Mouse (Mus musculus): ENCODE data around the gene Serpina1b. TPM values are rescaled to one million over a fixed set of nuclear protein-coding genes. Genes with fewer than 3 reads are reported as not detected.
"Not testable (repeated sequence)": the region's sequence is repeated elsewhere in the genome, so short reads cannot be mapped to it uniquely, and the experiment has no call there.

The Serpina1b gene
- polyA plus RNA-seq, 1 experiment from 2014 or later: not detected

DNA sequence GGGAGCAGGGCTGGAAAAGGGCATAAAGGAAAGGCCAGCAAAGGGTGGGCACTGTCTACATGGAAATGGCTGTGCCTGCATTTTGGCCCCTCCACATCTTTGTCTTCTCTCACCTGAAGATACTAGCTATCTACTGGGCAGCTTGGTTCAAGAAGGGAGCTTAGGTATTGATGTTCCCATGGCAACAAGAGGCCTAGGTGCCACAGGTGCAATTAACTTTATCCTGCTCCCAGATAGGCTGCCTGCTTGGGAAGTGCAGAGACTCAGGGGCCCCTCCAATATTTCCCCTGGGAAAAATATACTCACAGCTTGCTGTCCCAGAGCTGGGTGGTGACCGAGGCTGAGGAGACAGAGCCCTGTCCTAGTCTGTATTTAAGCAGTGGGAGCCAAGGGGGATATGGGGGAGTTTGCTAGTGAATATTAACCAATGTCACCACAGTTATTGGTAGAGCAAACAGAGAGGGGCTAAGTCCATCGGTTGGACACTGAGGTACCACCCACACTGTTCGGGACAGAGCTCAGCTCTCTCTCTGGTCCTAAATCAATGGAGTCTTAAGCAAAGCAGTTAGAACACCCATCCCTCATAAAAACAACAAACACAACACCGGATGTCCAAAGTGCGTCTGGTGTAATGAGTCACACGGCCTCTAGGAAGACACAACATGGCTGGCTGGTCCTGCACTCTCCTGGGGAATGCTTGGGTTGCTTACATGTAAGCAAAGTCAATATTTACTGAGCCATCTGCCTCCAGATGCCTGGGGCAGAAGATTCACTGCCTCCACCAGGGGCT lies 92.2 kb downstream of the Serpina1b start:
- 86% methylated on average over 5 of the region's 6 CpGs for WGBS
- ATAC-seq (ENCODE audit: insufficient number of reproducible peaks, insufficient read depth, low FRiP score, low read depth); H3K27me3 ChIP-seq (ENCODE audit: control insufficient read depth, insufficient read depth, low read length); H3K4me3 ChIP-seq (ENCODE audit: control insufficient read depth in 1 of 2, insufficient read depth in 1 of 2, low read depth in 1 of 2, low read length in 2 of 2); H3K9me3 ChIP-seq (ENCODE audit: control insufficient read depth, low read length); H3K4me2 ChIP-seq (ENCODE audit: low read length); H3K9ac ChIP-seq (ENCODE audit: low read length); H3K4me1 ChIP-seq (ENCODE audit: control insufficient read depth in 2 of 2, insufficient read depth in 2 of 2, low read length in 2 of 2); H3K27ac ChIP-seq (replicated peaks in 1 of 2; ENCODE audit: control insufficient read depth in 1 of 2, insufficient read depth in 1 of 2, low read depth in 2 of 2, low read length in 2 of 2); H3K36me3 ChIP-seq (ENCODE audit: control insufficient read depth, insufficient read depth, low read length): not testable (repeated sequence)

DNA sequence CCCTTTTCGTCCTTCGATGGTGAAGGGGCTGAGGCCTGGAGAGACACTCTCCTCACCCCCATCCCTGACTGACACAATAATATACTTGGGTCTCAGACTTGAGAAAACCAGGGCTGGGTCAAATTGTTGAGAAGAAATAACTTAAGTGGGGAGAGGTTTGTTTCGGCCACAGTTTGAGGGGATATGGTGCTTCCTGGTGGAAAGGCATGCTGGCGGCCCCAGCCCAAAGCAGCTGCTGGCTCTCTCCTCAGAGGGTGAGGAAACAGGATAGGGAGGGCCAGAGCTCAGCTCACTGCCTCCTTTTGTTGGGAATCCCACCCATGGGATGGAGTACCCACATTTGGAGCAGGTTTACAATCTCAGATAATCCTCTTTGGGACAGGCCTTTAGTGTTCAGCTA lies 94.6 kb downstream of the Serpina1b start:
- H3K4me1 ChIP-seq (ENCODE audit: control insufficient read depth in 2 of 2, insufficient read depth in 2 of 2, low read length in 2 of 2); H3K4me3 ChIP-seq (ENCODE audit: control insufficient read depth in 1 of 2, insufficient read depth in 1 of 2, low read depth in 1 of 2, low read length in 2 of 2); H3K27ac ChIP-seq (replicated peaks in 1 of 2; ENCODE audit: control insufficient read depth in 1 of 2, insufficient read depth in 1 of 2, low read depth in 2 of 2, low read length in 2 of 2); ATAC-seq (ENCODE audit: insufficient number of reproducible peaks, insufficient read depth, low FRiP score, low read depth); H3K36me3 ChIP-seq (ENCODE audit: control insufficient read depth, insufficient read depth, low read length); H3K27me3 ChIP-seq (ENCODE audit: control insufficient read depth, insufficient read depth, low read length); H3K9me3 ChIP-seq (ENCODE audit: control insufficient read depth, low read length); H3K9ac ChIP-seq (ENCODE audit: low read length); H3K4me2 ChIP-seq (ENCODE audit: low read length): not testable (repeated sequence)
- 85% methylated on average over 4 of the region's 4 CpGs for WGBS

DNA sequence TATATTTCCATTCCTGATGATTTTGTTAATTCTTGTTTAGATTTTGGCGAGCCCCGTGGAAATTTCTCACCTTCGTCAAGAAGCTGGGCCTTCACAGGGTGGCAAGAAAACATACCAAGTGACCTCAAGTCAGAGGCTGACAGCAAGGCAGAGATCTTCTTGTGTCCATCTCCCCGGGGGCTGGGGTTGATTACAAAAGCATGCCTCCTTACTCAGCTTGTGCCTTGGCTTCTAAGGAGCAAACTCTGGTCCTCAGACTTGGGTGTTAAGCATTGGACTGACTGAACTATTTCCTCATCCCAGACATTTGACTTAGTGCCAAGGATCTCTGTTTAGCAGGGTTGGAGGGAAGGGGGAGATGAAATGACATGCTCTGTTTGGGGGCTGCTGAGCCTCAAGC lies 95.1 kb downstream of the Serpina1b start:
- not testable (repeated sequence) for H3K27me3 ChIP-seq (ENCODE audit: control insufficient read depth, insufficient read depth, low read length); ATAC-seq (ENCODE audit: insufficient number of reproducible peaks, insufficient read depth, low FRiP score, low read depth); H3K9ac ChIP-seq (ENCODE audit: low read length); H3K9me3 ChIP-seq (ENCODE audit: control insufficient read depth, low read length); H3K4me3 ChIP-seq (ENCODE audit: control insufficient read depth in 1 of 2, insufficient read depth in 1 of 2, low read depth in 1 of 2, low read length in 2 of 2); H3K36me3 ChIP-seq (ENCODE audit: control insufficient read depth, insufficient read depth, low read length); H3K27ac ChIP-seq (replicated peaks in 1 of 2; ENCODE audit: control insufficient read depth in 1 of 2, insufficient read depth in 1 of 2, low read depth in 2 of 2, low read length in 2 of 2); H3K4me1 ChIP-seq (ENCODE audit: control insufficient read depth in 2 of 2, insufficient read depth in 2 of 2, low read length in 2 of 2); H3K4me2 ChIP-seq (ENCODE audit: low read length)
- 71% methylated on average over 4 of the region's 4 CpGs for WGBS

DNA sequence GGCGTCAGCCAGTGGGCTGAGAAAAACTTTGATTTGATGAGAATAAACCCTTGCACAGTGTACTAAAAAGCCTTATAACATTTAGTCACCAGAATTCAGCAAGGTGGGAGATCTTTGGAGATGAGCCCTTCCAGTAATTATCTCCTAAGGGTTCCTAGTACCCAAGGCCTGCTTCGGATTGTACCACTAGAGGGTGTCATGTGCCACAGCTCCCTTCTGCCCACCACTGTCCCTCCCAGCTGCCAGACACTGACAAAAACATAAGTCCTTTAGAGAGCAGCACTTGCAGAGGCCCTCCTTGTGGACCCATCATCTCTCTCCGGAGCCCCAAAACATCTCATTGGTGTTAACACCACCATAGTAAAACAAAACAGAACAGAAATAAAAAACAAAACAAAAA lies 118.6 kb downstream of the Serpina1b start:
- H3K9ac ChIP-seq (ENCODE audit: low read length): no peak overlapping the region
- 64% methylated on average over 3 of the region's 3 CpGs for WGBS
- H3K27ac ChIP-seq (replicated peaks in 1 of 2; ENCODE audit: control insufficient read depth in 1 of 2, insufficient read depth in 1 of 2, low read depth in 2 of 2, low read length in 2 of 2): no peak overlapping the region
- H3K27me3 ChIP-seq (ENCODE audit: control insufficient read depth, insufficient read depth, low read length): no peaks in the 10 kb centered on the region
- no peak overlapping the region for H3K4me2 ChIP-seq (ENCODE audit: low read length)
- peaks cover 0 to 2% of the 10 kb centered on the region in 2 experiments; a peak in 1 of 4 replicates for H3K4me1 ChIP-seq (ENCODE audit: control insufficient read depth in 2 of 2, insufficient read depth in 2 of 2, low read length in 2 of 2)
- H3K4me3 ChIP-seq (ENCODE audit: control insufficient read depth in 1 of 2, insufficient read depth in 1 of 2, low read depth in 1 of 2, low read length in 2 of 2): no peak overlapping the region
- no peaks in the 10 kb centered on the region for H3K36me3 ChIP-seq (ENCODE audit: control insufficient read depth, insufficient read depth, low read length)
- no peak for ATAC-seq (ENCODE audit: insufficient number of reproducible peaks, insufficient read depth, low FRiP score, low read depth)
- no peaks in the 10 kb centered on the region for H3K9me3 ChIP-seq (ENCODE audit: control insufficient read depth, low read length)

DNA sequence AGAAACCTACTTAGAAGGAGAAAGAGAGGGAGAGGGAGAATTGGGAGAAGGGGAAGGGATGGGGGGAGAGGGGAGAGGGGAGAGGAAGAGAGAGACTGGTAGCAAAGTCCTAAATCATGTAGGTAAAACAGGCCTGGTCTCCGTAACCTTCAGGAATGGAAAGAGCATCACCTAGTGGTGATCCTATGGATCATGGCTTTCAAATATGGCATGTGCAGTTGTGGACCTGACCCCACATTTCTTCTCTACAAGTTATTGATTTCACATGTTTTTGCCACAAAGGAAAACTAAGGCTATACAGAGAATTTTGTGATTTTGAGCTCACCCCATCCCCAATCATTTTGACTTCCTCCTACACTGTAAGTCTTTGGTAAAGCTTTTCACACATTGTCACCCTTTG lies 119.8 kb downstream of the Serpina1b start:
- no peaks in the 10 kb centered on the region for H3K9me3 ChIP-seq (ENCODE audit: control insufficient read depth, low read length)
- H3K27me3 ChIP-seq (ENCODE audit: control insufficient read depth, insufficient read depth, low read length): no peaks in the 10 kb centered on the region
- H3K4me2 ChIP-seq (ENCODE audit: low read length): no peak overlapping the region
- no peak overlapping the region for H3K4me3 ChIP-seq (ENCODE audit: control insufficient read depth in 1 of 2, insufficient read depth in 1 of 2, low read depth in 1 of 2, low read length in 2 of 2)
- 45% methylated on average over 1 of the region's 1 CpGs for WGBS
- H3K36me3 ChIP-seq (ENCODE audit: control insufficient read depth, insufficient read depth, low read length): no peaks in the 10 kb centered on the region
- ATAC-seq (ENCODE audit: insufficient number of reproducible peaks, insufficient read depth, low FRiP score, low read depth): no peak
- H3K4me1 ChIP-seq (ENCODE audit: control insufficient read depth in 2 of 2, insufficient read depth in 2 of 2, low read length in 2 of 2): peaks cover 0 to 2% of the 10 kb centered on the region in 2 experiments; a peak in 1 of 4 replicates
- no peak overlapping the region for H3K27ac ChIP-seq (replicated peaks in 1 of 2; ENCODE audit: control insufficient read depth in 1 of 2, insufficient read depth in 1 of 2, low read depth in 2 of 2, low read length in 2 of 2)
- no peak overlapping the region for H3K9ac ChIP-seq (ENCODE audit: low read length)

DNA sequence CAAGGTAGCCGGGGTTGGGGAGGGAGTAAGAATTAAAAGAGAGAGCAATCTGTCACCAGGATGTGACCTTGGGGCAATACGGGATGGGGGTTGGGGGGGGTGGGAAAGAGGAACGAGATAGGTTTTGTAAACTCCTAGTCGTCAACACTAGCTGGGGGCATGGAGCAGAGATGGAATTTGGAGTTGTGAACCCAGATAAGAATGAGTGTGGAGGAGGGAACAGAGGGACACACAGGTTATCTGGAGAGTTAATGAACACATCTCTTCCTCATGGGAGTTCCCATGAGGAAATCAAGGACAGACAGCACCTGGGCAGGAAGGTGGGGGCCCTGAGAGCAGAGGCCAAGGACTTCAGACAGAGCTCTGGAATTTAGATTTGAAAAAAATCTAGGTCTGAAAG lies 124.1 kb downstream of the Serpina1b start:
- ATAC-seq (ENCODE audit: insufficient number of reproducible peaks, insufficient read depth, low FRiP score, low read depth): no peak
- Histone ChIP-seq H3K36me3 (ENCODE audit: control insufficient read depth, insufficient read depth, low read length) (no peaks in the 10 kb centered on the region), H3K27me3 (ENCODE audit: control insufficient read depth, insufficient read depth, low read length) (no peaks in the 10 kb centered on the region), H3K9me3 (ENCODE audit: control insufficient read depth, low read length) (no peaks in the 10 kb centered on the region), H3K4me3 (ENCODE audit: control insufficient read depth in 1 of 2, insufficient read depth in 1 of 2, low read depth in 1 of 2, low read length in 2 of 2) (no peak overlapping the region), H3K4me2 (ENCODE audit: low read length) (no peak overlapping the region), H3K9ac (ENCODE audit: low read length) (no peak overlapping the region), H3K27ac (replicated peaks in 1 of 2; ENCODE audit: control insufficient read depth in 1 of 2, insufficient read depth in 1 of 2, low read depth in 2 of 2, low read length in 2 of 2) (no peak overlapping the region), H3K4me1 (ENCODE audit: control insufficient read depth in 2 of 2, insufficient read depth in 2 of 2, low read length in 2 of 2) (peaks cover 0 to 2% of the 10 kb centered on the region in 2 experiments; a peak in 1 of 4 replicates)
- 23% methylated on average over 4 of the region's 4 CpGs for WGBS

DNA sequence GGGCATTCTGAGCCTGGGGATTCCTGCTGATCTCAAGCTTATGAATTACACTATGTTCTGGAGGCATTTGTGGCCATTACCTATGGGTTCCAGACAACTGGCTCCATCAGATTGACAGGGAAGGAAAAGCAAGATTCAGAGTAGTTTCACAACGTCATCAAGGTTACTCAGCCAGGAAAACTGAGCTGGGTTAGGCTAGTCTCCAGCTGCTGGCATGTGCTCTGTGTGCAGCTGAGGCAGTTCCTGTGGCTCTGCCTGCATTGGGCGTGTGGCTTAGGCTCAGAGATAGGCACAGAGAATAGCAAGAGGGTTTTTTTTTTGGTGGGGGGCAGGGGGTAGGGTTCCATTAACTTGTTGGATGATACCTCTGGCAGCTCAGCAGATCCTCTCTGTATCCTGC lies 124.6 kb downstream of the Serpina1b start:
- 37% methylated on average over 2 of the region's 2 CpGs for WGBS
- H3K4me1 ChIP-seq (ENCODE audit: control insufficient read depth in 2 of 2, insufficient read depth in 2 of 2, low read length in 2 of 2): peaks cover 0 to 2% of the 10 kb centered on the region in 2 experiments; a peak in 1 of 4 replicates
- no peak overlapping the region for H3K4me3 ChIP-seq (ENCODE audit: control insufficient read depth in 1 of 2, insufficient read depth in 1 of 2, low read depth in 1 of 2, low read length in 2 of 2)
- H3K36me3 ChIP-seq (ENCODE audit: control insufficient read depth, insufficient read depth, low read length): no peaks in the 10 kb centered on the region
- no peak overlapping the region for H3K4me2 ChIP-seq (ENCODE audit: low read length)
- no peak overlapping the region for H3K27ac ChIP-seq (replicated peaks in 1 of 2; ENCODE audit: control insufficient read depth in 1 of 2, insufficient read depth in 1 of 2, low read depth in 2 of 2, low read length in 2 of 2)
- no peak for ATAC-seq (ENCODE audit: insufficient number of reproducible peaks, insufficient read depth, low FRiP score, low read depth)
- no peaks in the 10 kb centered on the region for H3K27me3 ChIP-seq (ENCODE audit: control insufficient read depth, insufficient read depth, low read length)
- H3K9me3 ChIP-seq (ENCODE audit: control insufficient read depth, low read length): no peaks in the 10 kb centered on the region
- H3K9ac ChIP-seq (ENCODE audit: low read length): no peak overlapping the region

Measured in heart, embryonic 14.5 days (tissue).